In the genomic region with DNA sequence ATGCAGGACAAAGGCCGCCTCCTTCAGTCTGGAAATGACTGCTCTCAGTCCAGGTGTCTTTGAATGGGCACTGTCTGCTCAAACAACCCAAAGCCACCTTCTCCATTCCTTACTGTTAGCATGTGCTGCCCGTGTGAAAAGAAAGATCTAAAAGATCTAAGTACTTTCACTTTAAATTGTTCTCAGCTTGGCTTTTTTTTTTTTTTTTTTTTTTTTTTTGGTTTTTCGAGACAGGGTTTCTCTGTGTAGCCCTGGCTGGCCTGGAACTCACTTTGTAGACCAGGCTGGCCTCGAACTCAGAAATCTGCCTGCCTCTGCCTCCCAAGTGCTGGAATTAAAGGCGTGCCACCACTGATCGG, we compare ENCODE assay signal across 7 mouse cellular contexts.
DNase-seq lines count a peak whose midpoint lies in the region; ATAC-seq and TF ChIP-seq lines count a peak whose summit lies in the region.
"Not testable (repeated sequence)": the region's sequence is repeated elsewhere in the genome, so short reads cannot be mapped to it uniquely, and the experiment has no call there.

No protein-coding gene starts in this region.

- H3K27me3 ChIP-seq in G1E (ENCODE audit: insufficient read depth, low read length) = peaks cover 20% of the 10 kb centered on the region
- not testable (repeated sequence) for H3K27me3 ChIP-seq in forebrain, embryonic 10.5 days (ENCODE audit: poor library complexity, severe bottlenecking); hindbrain, embryonic 12.5 days; limb, embryonic 10.5 days (ENCODE audit: low read depth, poor library complexity, severe bottlenecking); liver, embryonic 16.5 days (ENCODE audit: control insufficient read depth, insufficient read depth, low read depth, low read length); myocyte (ENCODE audit: control insufficient read depth, insufficient read depth, insufficient read length)

- H3K9ac ChIP-seq in hindbrain, embryonic 12.5 days; liver, embryonic 16.5 days (ENCODE audit: low read depth, low read length): not testable (repeated sequence)

- peaks cover 23% of the 10 kb centered on the region for H3K4me1 ChIP-seq in G1E (ENCODE audit: insufficient read depth, low read depth, low read length)
- peaks cover 18% of the 10 kb centered on the region for H3K4me1 ChIP-seq in forebrain, embryonic 10.5 days
- H3K4me1 ChIP-seq in hindbrain, embryonic 12.5 days; liver, embryonic 16.5 days (ENCODE audit: control insufficient read depth, low read depth, low read length): not testable (repeated sequence)
- H3K4me1 ChIP-seq in limb, embryonic 10.5 days = peaks cover 12% of the 10 kb centered on the region

- peak overlapping the region; percentile 38; the same call in 1 of the 2 replicates for H3K4me3 ChIP-seq in G1E (ENCODE audit: low read depth, low read length)
- H3K4me3 ChIP-seq in forebrain, embryonic 10.5 days; hindbrain, embryonic 12.5 days; limb, embryonic 10.5 days; liver, embryonic 16.5 days (ENCODE audit: low read depth, low read length); myocyte: not testable (repeated sequence)

- H3K4me2 ChIP-seq in hindbrain, embryonic 12.5 days (replicated peaks) = not testable (repeated sequence)
- H3K4me2 ChIP-seq in liver, embryonic 16.5 days (ENCODE audit: low read depth, low read length) = peak overlapping the region; percentile 35; the same call in 1 of the 2 replicates
- peak overlapping the region; percentile 10 for H3K4me2 ChIP-seq in myocyte (ENCODE audit: low read depth)

- H3ac ChIP-seq in myocyte (ENCODE audit: control insufficient read depth, insufficient read length) = not testable (repeated sequence)

- H3K79me2 ChIP-seq in myocyte (ENCODE audit: control insufficient read depth, insufficient read depth) = not testable (repeated sequence)

- ATAC-seq in G1E (ENCODE audit: extremely low read depth, insufficient number of reproducible peaks, low FRiP score, poor library complexity, severe bottlenecking); hindbrain, embryonic 12.5 days (ENCODE audit: low FRiP score); liver, embryonic 16.5 days (ENCODE audit: low read depth): not testable (repeated sequence)

- peak overlapping the region; percentile 66 for H3K27ac ChIP-seq in forebrain, embryonic 10.5 days
- peak overlapping the region; percentile 12; the same call in 1 of the 2 replicates for H3K27ac ChIP-seq in hindbrain, embryonic 12.5 days
- peak overlapping the region; percentile 63; the same call in 1 of the 2 replicates for H3K27ac ChIP-seq in limb, embryonic 10.5 days
- H3K27ac ChIP-seq in liver, embryonic 16.5 days (ENCODE audit: low read length) = not testable (repeated sequence)

- TF ChIP-seq CTCF in G1E (IDR thresholded peaks at IDR 0.05; ENCODE audit: low read depth, low read length) = not testable (repeated sequence)

- H3K9me3 ChIP-seq in G1E (replicated peaks); forebrain, embryonic 10.5 days; hindbrain, embryonic 12.5 days (replicated peaks); limb, embryonic 10.5 days (replicated peaks); liver, embryonic 16.5 days (replicated peaks; ENCODE audit: control insufficient read depth, low read length): not testable (repeated sequence)

- peak; percentile 17 for DNase-seq in CD4-positive, CD25-positive, alpha-beta regulatory T cell, adult 2 months (ENCODE audit: low read depth, low spot score)
- not testable (repeated sequence) for DNase-seq in G1E (ENCODE audit: low spot score); forebrain, embryonic 10.5 days (ENCODE audit: extremely low spot score, low spot score); limb, embryonic 10.5 days (ENCODE audit: low spot score)

- WGBS in forebrain, embryonic 10.5 days = 78% methylated on average over 6 of the region's 6 CpGs
- 79% methylated on average over 6 of the region's 6 CpGs for WGBS in hindbrain, embryonic 12.5 days
- WGBS in limb, embryonic 10.5 days = 88% methylated on average over 5 of the region's 6 CpGs
- WGBS in liver, embryonic 16.5 days (ENCODE audit: insufficient replicate concordance) = 50% methylated on average over 6 of the region's 6 CpGs

- H3K36me3 ChIP-seq in G1E (replicated peaks); forebrain, embryonic 10.5 days (replicated peaks); hindbrain, embryonic 12.5 days; limb, embryonic 10.5 days; liver, embryonic 16.5 days (ENCODE audit: control insufficient read depth, insufficient read depth); myocyte (ENCODE audit: control insufficient read depth, insufficient read depth): not testable (repeated sequence)

- not testable (repeated sequence) for TF ChIP-seq POLR2A in myocyte (IDR thresholded peaks at IDR 0.05; ENCODE audit: insufficient read length, low read depth)
